Mouse (Mus musculus): ENCODE measurements around the gene Lrrc74a. TPM values are rescaled to one million over a fixed set of nuclear protein-coding genes. Genes with fewer than 3 reads are reported as not detected.

The Lrrc74a gene
- total RNA-seq (2012; rRNA removed) (not detected in 2 replicates), total RNA-seq (2014; rRNA removed) (not detected in 2 replicates), polyA plus RNA-seq (2012; ENCODE audit: insufficient read length, low read depth) (not detected in 2 replicates)

- H3K27ac ChIP-seq (ENCODE audit: insufficient read depth, low read depth) = no peak within 1 kb of the TSS
- TF ChIP-seq ZNF384 (IDR thresholded peaks at IDR 0.05; ENCODE audit: low read depth, low read length) (no peak), MYC (IDR thresholded peaks at IDR 0.05; ENCODE audit: low read depth, low read length) (no peak), ELF1 (IDR thresholded peaks at IDR 0.05; ENCODE audit: low read depth, low read length) (no peak), ZMIZ1 (IDR thresholded peaks at IDR 0.05; ENCODE audit: low read depth, low read length) (no peak), RCOR1 (conservative IDR thresholded peaks at IDR 0.05; ENCODE audit: low read depth, low read length) (no peak), POLR2A (IDR thresholded peaks at IDR 0.05; ENCODE audit: low read depth, low read length) (no peak), UBTF (IDR thresholded peaks at IDR 0.05; ENCODE audit: low read depth, low read length) (no peak), BHLHE40 (IDR thresholded peaks at IDR 0.05; ENCODE audit: low read depth, low read length) (no peak), RAD21 (IDR thresholded peaks at IDR 0.05; ENCODE audit: low read depth, low read length) (no peak)
- H3K4me1 ChIP-seq (ENCODE audit: control insufficient read depth in 1 of 2, insufficient read depth in 2 of 2) = peaks cover 0 to 5% of the 10 kb centered on the region in 2 experiments; a peak in 1 of 4 replicates
- peaks cover 16% of the 10 kb centered on the region for H3K27me3 ChIP-seq (replicated peaks)
- in situ Hi-C loops (cut with MboI; ENCODE audit: low pct_ligation_motif_present, low pct_unique_long_range_greater_than_20kb, low sequenced_read_pairs) (no loop called here), dilution Hi-C loops (cut with MboI; ENCODE audit: extremely low pct_ligation_motif_present, extremely low pct_unique_long_range_greater_than_20kb, low sequenced_read_pairs) (no loop called here)
- H3K9me3 ChIP-seq (replicated peaks; ENCODE audit: low read length) = no peaks in the 10 kb centered on the region
- no peak for DNase-seq (ENCODE audit: extremely low read depth)
- H3K4me3 ChIP-seq (replicated peaks in 1 of 3; ENCODE audit: low read depth in 2 of 3, low read length in 2 of 3, poor library complexity in 1 of 3) = no peak within 1 kb of the TSS
- H3K36me3 ChIP-seq (replicated peaks in 1 of 2; ENCODE audit: control insufficient read depth in 1 of 2, insufficient read depth in 1 of 2, low read length in 1 of 2) = no peaks in the 10 kb centered on the region
- no peak within 1 kb of the TSS for H3K4me2 ChIP-seq (ENCODE audit: insufficient read depth, low read depth, poor library complexity, severe bottlenecking)
- H3K79me2 ChIP-seq (replicated peaks; ENCODE audit: control insufficient read depth, extremely low read depth, insufficient read depth, poor library complexity, severe bottlenecking) = no peaks in the 10 kb centered on the region
- H3K9ac ChIP-seq (ENCODE audit: insufficient read depth, low read depth) = no peak within 1 kb of the TSS
Observed at GRCm38 (mm10) chr12:86734319-86734810, at the start of gene Lrrc74a. Lrrc74a (plus strand) TSS chr12:86734369.

GRCm38 (mm10) chr12:86685275-86685674 is 48.9 kb upstream of the Lrrc74a start:
- Histone ChIP-seq H3K4me3 (replicated peaks in 1 of 3; ENCODE audit: low read depth in 2 of 3, low read length in 2 of 3, poor library complexity in 1 of 3) (no peak overlapping the region), H3K27ac (ENCODE audit: insufficient read depth, low read depth) (no peak overlapping the region), H3K4me1 (ENCODE audit: control insufficient read depth in 1 of 2, insufficient read depth in 2 of 2) (peaks cover 29 to 72% of the 10 kb centered on the region in 2 experiments), H3K4me2 (ENCODE audit: insufficient read depth, low read depth, poor library complexity, severe bottlenecking) (no peak overlapping the region), H3K79me2 (replicated peaks; ENCODE audit: control insufficient read depth, extremely low read depth, insufficient read depth, poor library complexity, severe bottlenecking) (no peaks in the 10 kb centered on the region), H3K9me3 (replicated peaks; ENCODE audit: low read length) (no peaks in the 10 kb centered on the region), H3K9ac (ENCODE audit: insufficient read depth, low read depth) (no peak overlapping the region), H3K36me3 (replicated peaks in 1 of 2; ENCODE audit: control insufficient read depth in 1 of 2, insufficient read depth in 1 of 2, low read length in 1 of 2) (peaks cover 0 to 6% of the 10 kb centered on the region in 2 experiments), H3K27me3 (replicated peaks) (no peaks in the 10 kb centered on the region)
- DNase-seq (ENCODE audit: extremely low read depth) = no peak
- dilution Hi-C loops (cut with MboI; ENCODE audit: extremely low pct_ligation_motif_present, extremely low pct_unique_long_range_greater_than_20kb, low sequenced_read_pairs) = no loop called here
- TF ChIP-seq USF1 (IDR thresholded peaks at IDR 0.05; ENCODE audit: low read depth, low read length) = no peak
- no peak for TF ChIP-seq MAFK (IDR thresholded peaks at IDR 0.05; ENCODE audit: insufficient replicate concordance, low read length)
- TF ChIP-seq ZMIZ1 (IDR thresholded peaks at IDR 0.05; ENCODE audit: low read depth, low read length) = no peak
- TF ChIP-seq SIN3A (IDR thresholded peaks at IDR 0.05; ENCODE audit: low read length) = no peak
- TF ChIP-seq IRF4 (IDR thresholded peaks at IDR 0.05; ENCODE audit: low read depth, low read length) = no peak
- no peak for TF ChIP-seq HCFC1 (IDR thresholded peaks at IDR 0.05; ENCODE audit: low read depth, low read length)
- no peak for TF ChIP-seq ETS1 (conservative IDR thresholded peaks at IDR 0.05; ENCODE audit: low read depth, low read length)
- TF ChIP-seq BHLHE40 (IDR thresholded peaks at IDR 0.05; ENCODE audit: low read depth, low read length) = no peak
- in situ Hi-C loops (cut with MboI; ENCODE audit: low pct_ligation_motif_present, low pct_unique_long_range_greater_than_20kb, low sequenced_read_pairs) = no loop called here

All from CH12.LX (cell line).